Mouse (Mus musculus): ENCODE results near the gene Baiap2. TPM values are rescaled to one million over a fixed set of nuclear protein-coding genes. Genes with fewer than 3 reads are reported as not detected.
A peak's percentile ranks its signal among the peaks of the same experiment; 100 is the strongest.

The Baiap2 gene
- total RNA-seq, 2 experiments from 2014 or later, result 220 to 272 TPM

DNA sequence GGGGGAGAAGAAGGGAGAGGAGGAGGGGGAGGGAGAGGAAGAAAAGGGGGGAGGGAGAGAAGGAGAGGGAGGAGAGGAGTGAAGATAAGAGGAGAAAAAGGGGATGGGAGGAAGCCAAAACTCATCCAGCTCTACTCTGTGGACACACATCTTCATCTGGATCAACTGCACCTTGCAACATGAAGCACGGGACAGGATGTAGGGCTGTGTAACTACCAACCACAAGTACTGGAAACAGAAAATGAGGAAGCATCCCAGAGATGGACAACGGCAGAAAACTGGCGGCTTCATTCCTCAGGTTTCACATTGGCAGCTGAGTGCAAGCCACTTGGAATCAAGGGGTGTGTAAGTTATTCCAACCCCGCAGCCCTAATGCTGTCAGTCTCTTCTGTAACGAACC, 92.2 kb downstream of the Baiap2 start:
- no peak for DNase-seq (ENCODE audit: low spot score in 2 of 2)

GRCm38 (mm10) chr11:120039581-120039980, 97.0 kb downstream of the Baiap2 start:
- no peak for DNase-seq (ENCODE audit: low spot score in 2 of 2)

DNA sequence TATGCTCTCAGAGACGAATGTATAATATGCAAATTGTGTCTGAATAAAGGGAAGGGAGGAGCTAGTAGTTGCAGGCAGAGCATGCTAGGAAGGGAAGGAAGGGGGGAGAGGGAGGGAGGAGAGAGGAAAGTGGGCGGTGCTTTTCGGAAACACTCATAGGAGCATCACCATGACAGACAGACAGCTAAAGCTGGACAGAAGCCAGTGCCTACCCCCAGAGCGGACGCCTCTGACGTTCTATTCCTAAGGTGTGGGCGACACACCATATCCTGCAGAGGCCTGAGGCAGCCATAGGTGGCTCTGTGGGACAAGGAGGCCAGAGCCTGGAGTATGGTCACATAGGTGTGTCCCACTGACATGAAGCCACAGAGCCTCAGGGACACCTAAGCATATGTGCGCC, 97.9 kb downstream of the Baiap2 start:
- DNase-seq (ENCODE audit: low spot score in 2 of 2), result peak; percentile 54 to 66

- DNase-seq (ENCODE audit: low spot score in 2 of 2), result peak in 1 of 2 experiments; percentile 48
Measured at GRCm38 (mm10) chr11:120041191-120042123, 98.9 kb downstream of the Baiap2 start.

GRCm38 (mm10) chr11:120042141-120042838, 99.7 kb downstream of the Baiap2 start:
- DNase-seq (ENCODE audit: low spot score in 2 of 2), result no peak

- no peak for DNase-seq (ENCODE audit: low spot score in 2 of 2)
Measured at GRCm38 (mm10) chr11:120045341-120045740, 102.8 kb downstream of the Baiap2 start.

DNA sequence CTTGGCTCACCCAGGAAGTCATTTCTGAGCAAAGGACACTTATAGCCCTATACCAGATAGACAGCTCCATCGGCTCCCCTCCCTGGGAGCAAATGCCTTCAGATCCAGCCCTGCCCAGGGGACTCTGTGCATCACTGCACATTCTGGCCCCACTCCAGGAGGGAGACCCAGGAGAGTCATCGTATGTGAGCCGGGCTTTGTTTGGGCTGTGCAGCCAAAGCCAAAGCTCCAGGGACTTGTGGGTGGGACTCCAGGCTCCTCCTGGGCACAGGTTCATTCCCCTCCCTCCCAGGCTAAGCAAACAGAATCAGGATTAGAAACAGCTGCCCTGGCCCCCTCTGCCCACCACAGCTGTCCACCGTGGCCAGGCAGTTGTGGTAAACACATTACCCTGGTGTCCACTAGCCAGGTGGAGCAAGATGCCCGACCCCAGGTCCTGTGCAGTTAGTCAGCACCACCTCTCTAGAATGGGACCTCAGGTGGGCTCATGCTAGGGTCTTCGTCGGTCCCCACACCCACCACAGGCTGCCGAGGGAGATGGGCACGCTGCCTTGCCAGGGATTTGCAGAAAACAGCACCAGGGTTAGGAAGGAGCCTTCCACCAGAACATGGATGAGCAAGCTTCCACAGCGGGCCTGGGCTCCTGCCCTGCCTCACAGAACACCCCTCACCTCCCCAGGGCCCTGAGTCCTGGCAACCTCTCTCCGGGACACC, 103.4 kb downstream of the Baiap2 start:
- DNase-seq (ENCODE audit: low spot score in 2 of 2), result no peak

DNA sequence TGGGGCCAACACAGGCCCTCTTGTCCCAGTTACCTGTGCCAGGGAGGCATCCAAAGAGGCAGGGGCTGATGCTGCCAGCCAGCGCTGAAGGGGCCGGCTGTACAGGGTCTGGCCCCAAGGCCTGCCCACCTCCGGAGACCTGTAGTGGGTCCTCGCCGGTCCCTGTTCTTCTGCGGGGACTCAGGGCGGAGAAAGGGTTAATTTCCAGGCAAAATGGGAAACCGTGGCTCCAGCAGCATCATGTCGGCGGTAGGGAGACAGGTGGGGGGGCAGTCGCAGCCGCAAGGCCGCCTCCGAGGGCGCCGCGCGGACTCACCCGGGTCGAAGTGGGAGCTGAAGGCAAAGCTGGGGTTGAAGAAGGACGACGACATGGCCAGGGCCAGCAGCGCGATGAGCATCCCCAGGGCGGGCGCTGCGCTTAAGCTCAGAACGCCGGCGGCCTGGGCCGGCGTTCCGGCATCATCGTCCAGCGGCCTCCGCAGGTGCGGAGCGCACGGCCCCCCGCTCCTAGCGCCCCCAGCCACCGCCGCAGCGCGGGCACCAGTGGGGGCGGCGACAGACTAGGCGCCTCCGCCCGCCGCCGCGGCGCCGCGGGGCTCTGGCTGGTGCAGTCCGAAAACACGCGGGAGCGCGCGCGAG, 104.1 kb downstream of the Baiap2 start, which contains the start of gene Aatk:
Gene Aatk (minus strand): TSS at position 615 of the 639 bp plus-strand sequence.
- DNase-seq (ENCODE audit: low spot score in 2 of 2), result peak in 1 of 2 experiments; percentile 63

DNA sequence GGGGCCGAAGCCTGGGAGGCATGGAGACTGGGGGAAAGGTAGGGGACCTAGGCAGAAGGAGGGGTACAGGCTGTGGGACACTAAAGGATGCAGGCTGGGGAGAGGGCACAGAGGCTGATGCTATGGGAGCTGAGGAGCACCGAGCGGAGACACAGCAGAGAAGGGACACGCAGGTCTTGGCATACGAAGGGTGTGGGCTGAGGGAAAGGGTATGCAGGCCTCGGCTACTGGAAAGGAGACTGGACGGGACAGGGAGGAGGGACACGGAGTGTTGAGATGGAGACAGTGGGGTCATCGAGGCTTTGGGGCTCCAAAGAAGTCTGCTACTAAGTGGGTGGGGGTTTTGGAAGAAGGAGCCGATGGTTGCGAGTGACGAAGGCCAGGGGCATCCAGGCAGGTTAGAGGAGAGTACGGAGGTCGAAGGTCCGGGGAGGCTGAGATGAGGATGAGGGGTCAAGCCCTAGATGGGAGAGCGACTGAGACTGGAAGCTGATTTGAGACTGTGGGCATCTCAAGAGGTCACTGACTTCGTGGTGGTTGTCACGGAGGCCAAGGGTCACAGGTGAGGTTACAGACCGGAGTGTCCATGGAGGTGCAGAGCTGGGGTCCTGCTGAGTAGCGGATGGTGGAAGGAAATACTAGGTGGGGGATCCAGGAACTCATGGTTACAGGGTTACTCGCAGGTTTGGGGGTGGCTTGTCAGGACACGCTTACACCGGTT, 105.1 kb downstream of the Baiap2 start:
- peak in 1 of 2 experiments; percentile 49 for DNase-seq (ENCODE audit: low spot score in 2 of 2)

DNA sequence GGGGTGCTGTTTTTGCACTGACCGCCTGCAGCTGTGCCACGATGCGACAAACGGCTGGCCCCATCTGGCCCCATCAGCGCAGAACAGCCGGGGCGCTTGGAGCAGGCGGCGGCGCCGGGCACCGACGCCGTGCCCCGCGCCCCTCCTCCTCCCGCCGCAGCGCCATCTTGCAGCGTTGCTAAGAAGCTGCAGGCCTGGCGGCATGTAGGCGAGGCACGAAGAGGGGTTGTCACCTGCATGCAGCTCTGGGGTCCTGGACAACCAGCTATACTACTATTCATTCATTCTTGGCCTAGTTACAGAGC, 105.6 kb downstream of the Baiap2 start:
- DNase-seq (ENCODE audit: low spot score in 2 of 2), result peak; percentile 67 to 73

- no peak for DNase-seq (ENCODE audit: low spot score in 2 of 2)
Measured at GRCm38 (mm10) chr11:120049067-120049466, 106.5 kb downstream of the Baiap2 start.

DNA sequence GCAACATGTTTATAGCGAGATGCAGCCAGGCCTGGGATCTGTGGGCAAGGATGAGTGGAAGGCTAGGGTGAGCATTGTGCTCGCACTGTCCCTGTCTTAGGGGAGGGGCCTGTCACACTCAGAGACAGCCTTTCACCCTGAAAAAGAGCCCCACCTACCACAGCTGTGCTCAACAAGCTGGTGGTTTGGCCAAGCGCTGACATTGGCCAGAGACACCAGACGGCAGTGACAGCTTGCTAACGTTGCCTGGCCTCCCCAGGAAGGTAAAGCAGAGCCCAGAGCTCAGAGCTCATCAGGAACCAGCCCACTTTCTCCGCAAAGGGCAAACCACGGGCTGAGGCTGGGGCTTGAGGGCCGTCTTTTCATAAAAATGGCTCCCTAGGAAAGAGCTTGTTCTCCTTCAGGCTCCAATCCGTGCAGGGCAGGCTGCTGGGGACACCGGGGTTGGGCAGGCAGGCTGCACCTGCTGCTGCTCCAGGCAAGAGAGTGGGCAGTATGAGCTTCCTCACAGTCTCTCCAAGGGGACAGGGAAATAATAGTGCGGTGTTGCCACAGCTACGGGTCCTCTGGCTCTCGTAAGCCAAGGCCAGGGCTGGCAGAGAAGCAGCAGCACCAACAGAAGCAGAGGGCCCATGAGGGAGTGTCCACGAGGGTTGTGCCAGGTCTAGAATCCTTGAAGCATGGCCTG, 108.7 kb downstream of the Baiap2 start:
- DNase-seq (ENCODE audit: low spot score in 2 of 2), result no peak

DNA sequence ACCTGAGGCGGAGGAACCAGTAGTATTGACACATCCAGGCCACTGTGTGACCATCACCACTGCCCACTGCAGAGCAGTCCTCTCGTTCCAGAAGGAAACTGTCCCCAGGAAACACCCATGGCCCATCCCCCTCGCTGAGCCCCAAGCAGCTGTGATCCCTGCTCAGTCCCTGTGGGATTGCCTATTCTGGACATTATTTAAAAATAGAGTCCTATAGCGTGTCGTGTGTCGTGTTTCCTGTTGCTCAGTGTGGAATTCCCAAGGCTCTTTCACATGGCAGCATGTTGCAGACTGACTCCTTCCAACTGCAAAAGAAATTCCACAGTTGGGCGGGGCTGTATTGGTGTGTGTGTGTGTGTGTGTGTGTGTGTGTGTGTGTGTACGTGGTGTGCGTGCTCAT, 109.7 kb downstream of the Baiap2 start:
- no peak for DNase-seq (ENCODE audit: low spot score in 2 of 2)

- DNase-seq (ENCODE audit: low spot score in 2 of 2), result no peak
Measured at GRCm38 (mm10) chr11:120053846-120054245, 111.3 kb downstream of the Baiap2 start.

DNA sequence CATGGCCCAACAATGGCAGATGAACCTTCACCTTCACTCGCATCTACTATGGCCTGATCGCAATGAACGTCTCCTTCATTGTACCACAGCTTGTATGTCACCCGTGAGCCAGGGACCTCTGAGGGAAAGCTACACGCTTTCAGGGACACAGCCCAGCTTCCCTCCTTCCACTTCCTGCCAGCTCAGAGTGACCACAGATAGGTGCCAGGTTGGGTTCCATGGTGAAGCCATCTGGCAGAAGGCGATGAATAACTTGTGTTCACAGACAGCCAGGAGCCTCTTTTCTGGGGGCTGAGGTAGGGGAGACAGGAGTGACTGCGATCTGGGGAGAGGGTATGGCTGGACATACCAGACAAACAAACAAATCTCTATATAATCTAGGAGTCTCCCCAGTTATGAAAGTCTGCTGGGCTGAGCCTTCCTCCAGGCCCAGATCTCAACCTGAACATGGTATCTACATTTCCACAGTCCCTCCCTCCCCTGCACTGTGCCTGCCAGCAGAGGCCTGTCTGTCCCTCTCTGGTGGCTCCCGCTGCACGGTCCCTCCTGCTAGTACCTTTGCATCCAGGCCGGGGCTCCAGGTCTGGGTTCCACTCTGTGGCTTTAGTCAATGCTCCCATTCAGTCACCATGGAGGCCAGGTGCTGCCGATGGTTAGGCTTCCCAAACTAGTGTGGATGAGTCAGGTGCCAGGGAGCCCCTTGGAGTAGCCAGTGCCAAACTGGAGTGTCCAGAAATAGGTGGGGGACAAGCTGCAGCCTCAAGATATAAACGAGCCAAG, 113.6 kb downstream of the Baiap2 start:
- DNase-seq (ENCODE audit: low spot score in 2 of 2), result no peak

Data from left cerebral cortex, adult 18-20 months (tissue).